Mouse (Mus musculus): ENCODE results near the gene Olfr885. TPM values are rescaled to one million over a fixed set of nuclear protein-coding genes. Genes with fewer than 3 reads are reported as not detected.

The Olfr885 gene
- not detected for total RNA-seq (2021)

GRCm38 (mm10) chr9:38061022-38061421 lies at the start of gene Olfr885:
Gene Olfr885 (plus strand): TSS chr9:38061322.
- intact Hi-C loops (cut with DNase I) = no loop called here
- DNase-seq = no peak

GRCm38 (mm10) chr9:38025508-38025907 lies 35.6 kb upstream of the Olfr885 start, which contains the start of gene Olfr883:
Gene Olfr883 (plus strand): TSS chr9:38025808.
- no peak for DNase-seq
- intact Hi-C loops (cut with DNase I) = no loop called here

- intact Hi-C loops (cut with DNase I) = no loop called here
- DNase-seq = no peak
These were observed 14.9 kb upstream of the Olfr885 start, which contains the start of gene Olfr884 for GRCm38 (mm10) chr9:38046255-38046654. Gene Olfr884 (plus strand): TSS chr9:38046555.

GRCm38 (mm10) chr9:38083772-38084171 lies 22.6 kb downstream of the Olfr885 start, which contains the start of gene Olfr887:
Gene Olfr887 (plus strand): TSS chr9:38084072.
- intact Hi-C loops (cut with DNase I) = no loop called here
- no peak for DNase-seq

GRCm38 (mm10) chr9:38107828-38108227 lies 46.7 kb downstream of the Olfr885 start, which contains the start of gene Olfr888:
Gene Olfr888 (plus strand): TSS chr9:38108128.
- intact Hi-C loops (cut with DNase I) = no loop called here
- no peak for DNase-seq

Other genes starting within 250 kb of the Olfr885 start
- not detected for gene Olfr877, start 207.1 kb upstream of the Olfr885 start, total RNA-seq (2021)
- not detected for gene Olfr145, start 164.6 kb upstream of the Olfr885 start, total RNA-seq (2021)
- not detected for gene Olfr878, start 143.5 kb upstream of the Olfr885 start, total RNA-seq (2021)
- gene Olfr881, start 69.5 kb upstream of the Olfr885 start, total RNA-seq (2021) = not detected
- not detected for gene Olfr883, start 35.5 kb upstream of the Olfr885 start, total RNA-seq (2021)
- gene Olfr884, start 14.8 kb upstream of the Olfr885 start, total RNA-seq (2021) = not detected
- gene Olfr887, start 22.8 kb downstream of the Olfr885 start, total RNA-seq (2021) = not detected
- not detected for gene Olfr888, start 46.8 kb downstream of the Olfr885 start, total RNA-seq (2021)
- not detected for gene Olfr889, start 53.9 kb downstream of the Olfr885 start, total RNA-seq (2021)
- not detected for gene Olfr890, start 81.2 kb downstream of the Olfr885 start, total RNA-seq (2021)
- not detected for gene Olfr891, start 119.5 kb downstream of the Olfr885 start, total RNA-seq (2021)
- not detected for gene Olfr893, start 147.0 kb downstream of the Olfr885 start, total RNA-seq (2021)
- not detected for gene Olfr894, start 156.7 kb downstream of the Olfr885 start, total RNA-seq (2021)
- not detected for gene Olfr143, start 191.5 kb downstream of the Olfr885 start, total RNA-seq (2021)
- not detected for gene Olfr895, start 206.5 kb downstream of the Olfr885 start, total RNA-seq (2021)
- gene Olfr896-ps1, start 229.8 kb downstream of the Olfr885 start, total RNA-seq (2021) = not detected